Mouse (Mus musculus) heart, embryonic 16.5 days (tissue): ENCODE measurements at regions not wholly inside any gene's neighbourhood (a gene's known extent, or its start where the extent isn't known, plus 50 kb on each side); places are given as distances from the start of the nearest gene placed in this dataset.
A peak's percentile ranks its signal among the peaks of the same experiment; 100 is the strongest.

ENCODE experiments used
- ATAC-seq: fragments of 200-750 bp; cut with Nextera tagmentation; replicated peaks from 2 replicates; pipeline ENCODE4 v1.8.0; 2017; ENCODE audit warnings: moderate number of reproducible peaks; ENCODE audit not compliant: insufficient read depth, low FRiP score; ENCODE audit errors: extremely low read depth
- H3K27ac ChIP-seq: fragments of 300-500 bp; sonication (generic); 2 replicates; pipeline ENCODE4 v1.5.1; 2014; ENCODE audit warnings: mild to moderate bottlenecking, low read length, control low read depth, moderate library complexity
- H3K27me3 ChIP-seq: fragments of 300-500 bp; sonication (generic); 2 replicates; pipeline ENCODE4 v1.6.1; 2014; ENCODE audit warnings: low read length, mixed read lengths; ENCODE audit not compliant: control insufficient read depth, insufficient read depth
- H3K36me3 ChIP-seq: fragments of 300-500 bp; sonication (generic); 2 replicates; pipeline ENCODE4 v1.6.1; 2014; ENCODE audit not compliant: control insufficient read depth, insufficient read depth
- H3K4me1 ChIP-seq: fragments of 300-500 bp; sonication (generic); 2 replicates; pipeline ENCODE4 v1.6.1; 2014; ENCODE audit warnings: low read length, mixed read lengths; ENCODE audit not compliant: control insufficient read depth, insufficient read depth
- H3K4me2 ChIP-seq: fragments of 300-500 bp; sonication (generic); 2 replicates; pipeline ENCODE4 v1.6.1; 2014; ENCODE audit warnings: low read depth, mild to moderate bottlenecking, control low read depth, low read length
- H3K4me3 ChIP-seq: fragments of 300-500 bp; sonication (generic); 2 replicates; pipeline ENCODE4 v1.5.1; 2014; ENCODE audit warnings: mild to moderate bottlenecking, control low read depth, low read length
- H3K9ac ChIP-seq: fragments of 300-500 bp; sonication (generic); 2 replicates; pipeline ENCODE4 v1.6.1; 2014; ENCODE audit warnings: low read length, control low read depth
- H3K9me3 ChIP-seq: fragments of 300-500 bp; sonication (generic); replicated peaks from 2 replicates; pipeline ENCODE4 v1.6.1; 2016; ENCODE audit warnings: low read length; ENCODE audit not compliant: control insufficient read depth
- WGBS: fragments of 180-500 bp; shearing (Covaris S2); extraction: QIAGEN DNeasy Blood & Tissue Kit; methylation state at CpG from one replicate; pipeline ENCODE4 v1.1.7; 2014; 5-methylcytosine and 5-hydroxymethylcytosine counted together

DNA sequence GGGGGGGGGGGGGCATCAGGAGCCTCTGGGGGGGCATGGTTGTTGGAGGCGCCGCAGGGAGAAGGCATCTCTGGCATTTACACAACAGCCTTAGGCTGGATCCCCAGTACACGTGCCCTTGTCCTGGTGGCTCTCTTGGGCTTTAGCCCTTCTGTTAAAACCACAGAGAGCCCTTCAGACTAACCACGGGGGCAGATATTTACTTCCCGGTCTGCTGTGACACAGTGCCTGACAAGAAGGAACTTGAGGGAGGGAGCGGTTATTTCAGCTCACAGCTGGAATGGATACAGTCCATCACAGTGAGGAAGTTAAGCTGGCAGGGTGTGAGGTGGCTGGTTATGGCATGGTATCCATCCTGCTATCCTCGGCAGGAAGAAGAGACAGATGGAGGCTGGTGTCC is 71.0 kb upstream of the Gm11733 start:
- no peak overlapping the region for H3K9ac ChIP-seq
- no peak for ATAC-seq
- H3K4me2 ChIP-seq = no peak overlapping the region
- H3K9me3 ChIP-seq = peaks cover 6% of the 10 kb centered on the region; the same call in 1 of the 2 replicates
- WGBS = 19% methylated on average over 7 of the region's 7 CpGs
- H3K27me3 ChIP-seq = peaks cover 58% of the 10 kb centered on the region
- no peak overlapping the region for H3K27ac ChIP-seq
- no peak overlapping the region for H3K4me3 ChIP-seq
- no peaks in the 10 kb centered on the region for H3K36me3 ChIP-seq
- H3K4me1 ChIP-seq = peaks cover 10% of the 10 kb centered on the region

DNA sequence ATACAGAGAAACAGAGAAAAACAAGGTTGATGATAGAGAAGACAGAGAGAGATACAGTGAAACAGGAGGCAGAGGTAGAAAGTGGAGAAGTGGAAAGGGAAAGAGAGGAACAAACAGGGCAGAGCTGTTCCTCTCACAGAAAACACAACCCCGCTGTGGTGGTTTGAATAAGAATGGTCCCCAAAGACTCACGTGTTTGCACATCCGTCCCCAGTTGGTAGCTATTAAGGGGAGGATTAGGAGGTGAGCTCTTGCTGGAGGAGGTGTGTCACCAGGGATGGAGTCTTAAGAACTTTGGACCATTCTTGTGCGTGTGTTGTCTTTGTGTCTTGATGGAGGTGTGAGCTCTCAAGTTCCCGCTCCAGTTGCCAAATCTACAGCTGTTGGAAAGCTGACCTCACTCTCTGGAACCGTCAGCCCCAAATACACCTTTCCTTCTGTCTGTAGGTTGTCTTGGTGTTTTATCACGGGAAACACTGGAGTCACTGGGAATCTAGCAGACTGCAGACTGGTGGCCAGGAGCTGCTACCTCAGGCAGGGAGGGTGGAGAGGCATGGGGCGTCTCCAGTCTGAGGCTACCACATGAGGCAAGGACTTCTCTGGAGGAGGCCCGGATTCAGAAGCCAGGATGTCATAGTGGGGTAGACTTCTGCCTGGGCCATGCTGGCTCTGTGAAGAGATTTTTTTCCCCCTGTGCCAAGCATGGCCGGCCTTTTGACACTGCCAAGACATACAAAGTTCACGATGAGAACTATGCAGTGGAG is 70.0 kb upstream of the Gm11733 start:
- H3K4me1 ChIP-seq = peaks cover 13% of the 10 kb centered on the region
- 18% methylated on average over 11 of the region's 11 CpGs for WGBS
- no peak overlapping the region for H3K9ac ChIP-seq
- peak overlapping the region; percentile 69 for H3K4me2 ChIP-seq
- H3K9me3 ChIP-seq = peaks cover 6% of the 10 kb centered on the region; the same call in 1 of the 2 replicates
- H3K36me3 ChIP-seq = no peaks in the 10 kb centered on the region
- H3K4me3 ChIP-seq = no peak overlapping the region; the same call in 1 of the 2 replicates
- ATAC-seq = no peak
- no peak overlapping the region for H3K27ac ChIP-seq
- peaks cover 49% of the 10 kb centered on the region for H3K27me3 ChIP-seq

DNA sequence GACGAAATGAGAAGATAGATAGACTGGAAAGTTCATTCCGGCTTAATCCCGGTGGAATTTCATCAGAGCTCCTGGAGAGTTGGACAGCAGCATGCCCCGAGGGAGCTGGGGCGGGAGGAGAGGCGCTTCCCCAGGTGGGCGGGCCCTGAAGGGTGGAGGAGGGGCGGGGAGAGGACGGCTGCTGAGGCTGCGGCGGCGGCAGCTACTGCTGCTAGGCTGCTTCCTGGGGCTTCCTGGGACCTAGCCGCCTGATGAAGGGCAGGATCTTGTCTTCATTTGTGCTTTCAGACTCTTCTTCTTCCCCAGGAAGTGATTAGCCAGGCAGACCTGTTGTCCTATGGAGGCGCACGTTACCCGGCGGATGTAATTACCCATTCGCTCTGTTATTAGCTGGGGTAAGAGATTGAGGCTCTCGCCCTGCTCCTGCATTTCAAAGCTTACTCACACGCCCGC is 69.3 kb upstream of the Gm11733 start:
- peak; percentile 70 for ATAC-seq
- no peaks in the 10 kb centered on the region for H3K36me3 ChIP-seq
- peak overlapping the region; percentile 46; the same call in 1 of the 2 replicates for H3K9ac ChIP-seq
- H3K4me3 ChIP-seq = peak overlapping the region; percentile 49
- peaks cover 15% of the 10 kb centered on the region for H3K4me1 ChIP-seq
- H3K27ac ChIP-seq = no peak overlapping the region
- H3K27me3 ChIP-seq = peaks cover 46% of the 10 kb centered on the region
- peak overlapping the region; percentile 69 for H3K4me2 ChIP-seq
- 1% methylated on average over 21 of the region's 21 CpGs for WGBS
- peaks cover 6% of the 10 kb centered on the region; the same call in 1 of the 2 replicates for H3K9me3 ChIP-seq

- Histone ChIP-seq H3K27me3 (peaks cover 46% of the 10 kb centered on the region), H3K9ac (no peak overlapping the region), H3K4me3 (peak overlapping the region; percentile 49; the same call in 1 of the 2 replicates), H3K9me3 (peaks cover 6% of the 10 kb centered on the region; the same call in 1 of the 2 replicates), H3K36me3 (no peaks in the 10 kb centered on the region), H3K27ac (no peak overlapping the region), H3K4me2 (peak overlapping the region; percentile 69), H3K4me1 (peaks cover 15% of the 10 kb centered on the region)
- no peak for ATAC-seq
- WGBS = 3% methylated on average over 14 of the region's 14 CpGs
Observed at GRCm38 (mm10) chr11:117415466-117415865, 68.7 kb upstream of the Gm11733 start.

DNA sequence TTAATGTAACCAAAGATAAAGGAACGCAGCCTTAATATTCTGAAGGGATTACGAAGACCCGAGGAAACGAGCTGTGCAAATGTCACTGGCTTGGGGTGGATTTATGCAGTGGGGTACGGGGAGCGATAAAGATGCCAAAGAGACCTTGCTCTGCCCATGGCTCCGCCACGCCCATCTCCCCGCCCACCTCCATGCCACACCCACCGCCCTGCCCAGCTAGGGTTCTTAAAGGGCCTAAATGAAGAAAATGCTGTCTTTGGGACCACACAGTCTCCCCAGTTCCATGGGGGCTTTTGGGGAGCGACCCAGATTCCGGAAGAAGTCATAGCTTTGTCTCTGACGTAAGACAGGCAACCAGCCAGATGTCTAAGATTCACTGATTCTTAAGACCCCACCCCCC is 68.2 kb upstream of the Gm11733 start:
- Histone ChIP-seq H3K9me3 (peaks cover 2% of the 10 kb centered on the region; the same call in 1 of the 2 replicates), H3K9ac (no peak overlapping the region), H3K27me3 (peaks cover 42% of the 10 kb centered on the region), H3K36me3 (no peaks in the 10 kb centered on the region), H3K27ac (no peak overlapping the region), H3K4me2 (no peak overlapping the region), H3K4me1 (peaks cover 15% of the 10 kb centered on the region), H3K4me3 (no peak overlapping the region)
- WGBS = 7% methylated on average over 13 of the region's 13 CpGs
- ATAC-seq = no peak

DNA sequence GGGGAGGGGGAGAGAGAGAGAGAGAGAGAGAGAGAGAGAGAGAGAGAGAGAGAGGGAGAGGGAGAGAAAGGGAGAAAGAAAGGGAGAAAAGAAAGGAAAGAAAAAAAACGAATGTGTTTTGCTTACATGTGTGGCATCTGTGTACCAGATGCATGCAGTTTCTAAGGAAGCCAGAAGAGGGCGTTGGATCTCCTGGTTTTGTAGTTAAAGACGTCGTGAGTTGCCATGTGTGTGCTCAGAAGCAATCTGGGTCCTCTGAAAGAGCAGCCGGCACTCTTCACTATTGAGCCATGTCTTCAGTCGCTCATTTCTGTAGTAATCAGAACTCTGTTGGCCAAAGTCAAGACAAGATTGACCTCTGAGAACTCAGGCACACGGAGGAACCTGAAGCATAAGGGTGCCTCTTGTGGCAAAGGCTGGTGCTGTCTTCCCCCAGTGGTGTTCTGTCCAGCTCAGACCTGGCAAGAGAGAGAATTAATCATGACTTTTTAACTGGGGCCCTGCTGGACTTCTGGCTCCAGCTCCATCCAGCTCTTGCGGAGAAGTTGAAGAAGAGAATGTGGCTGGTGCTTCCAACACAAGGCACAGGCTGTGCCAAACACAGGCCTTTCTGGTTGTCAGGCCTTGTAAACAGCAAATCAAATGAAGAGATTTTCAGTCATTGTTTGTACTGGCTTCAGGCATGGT is 67.0 kb upstream of the Gm11733 start:
- no peak overlapping the region for H3K27ac ChIP-seq
- H3K9ac ChIP-seq = no peak overlapping the region
- H3K36me3 ChIP-seq = no peaks in the 10 kb centered on the region
- H3K27me3 ChIP-seq = peaks cover 41% of the 10 kb centered on the region
- H3K4me2 ChIP-seq = no peak overlapping the region
- ATAC-seq = no peak
- no peak overlapping the region for H3K4me3 ChIP-seq
- 57% methylated on average over 8 of the region's 8 CpGs for WGBS
- H3K4me1 ChIP-seq = peaks cover 21% of the 10 kb centered on the region
- no peaks in the 10 kb centered on the region; the same call in 1 of the 2 replicates for H3K9me3 ChIP-seq

DNA sequence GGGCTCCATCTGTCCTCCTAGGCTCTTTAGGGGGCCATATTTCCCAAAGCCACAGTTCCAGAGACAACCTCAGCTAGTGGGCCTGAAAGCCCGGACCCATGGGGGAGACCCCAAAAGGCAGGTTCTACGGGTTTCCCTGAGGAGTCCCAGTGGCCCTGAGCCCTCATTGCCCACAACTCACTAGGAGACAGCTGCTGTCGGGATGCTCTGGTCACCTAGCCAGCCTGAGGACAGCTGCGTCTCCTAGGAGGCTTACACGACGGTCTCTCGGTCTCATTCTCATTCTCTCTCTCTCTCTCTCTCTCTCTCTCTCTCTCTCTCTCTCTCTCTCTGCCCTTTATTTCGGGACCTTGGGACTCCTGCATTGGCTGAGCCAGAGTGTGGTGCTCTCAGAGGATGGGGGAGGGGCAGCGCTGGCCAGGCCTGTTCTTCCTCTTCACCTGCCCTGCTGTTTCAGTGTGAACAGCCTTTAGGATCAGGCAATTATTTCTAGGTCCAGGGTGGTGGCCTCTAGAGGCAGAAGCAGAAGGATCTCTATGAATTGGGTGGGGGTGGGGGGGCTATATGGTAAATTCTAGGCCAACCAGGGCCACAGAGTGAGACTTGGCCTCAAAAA is 66.1 kb upstream of the Gm11733 start:
- peaks cover 5% of the 10 kb centered on the region; the same call in 1 of the 2 replicates for H3K9me3 ChIP-seq
- H3K4me3 ChIP-seq = no peak overlapping the region
- no peak for ATAC-seq
- 73% methylated on average over 9 of the region's 9 CpGs for WGBS
- no peak overlapping the region for H3K27ac ChIP-seq
- H3K4me2 ChIP-seq = no peak overlapping the region
- peaks cover 21% of the 10 kb centered on the region for H3K4me1 ChIP-seq
- no peak overlapping the region for H3K9ac ChIP-seq
- no peaks in the 10 kb centered on the region for H3K36me3 ChIP-seq
- H3K27me3 ChIP-seq = peaks cover 32% of the 10 kb centered on the region

- no peak for ATAC-seq
Observed at GRCm38 (mm10) chr11:117418939-117419338, 65.2 kb upstream of the Gm11733 start.

More at GRCm38 (mm10) chr11:117418939-117419338, 65.2 kb upstream of the Gm11733 start:
- H3K4me1 ChIP-seq = peaks cover 21% of the 10 kb centered on the region
- H3K4me2 ChIP-seq = no peak overlapping the region
- H3K9ac ChIP-seq = no peak overlapping the region
- peaks cover 5% of the 10 kb centered on the region; the same call in 1 of the 2 replicates for H3K9me3 ChIP-seq
- H3K27me3 ChIP-seq = peaks cover 26% of the 10 kb centered on the region
- no peak overlapping the region for H3K4me3 ChIP-seq
- WGBS = 39% methylated on average over 3 of the region's 3 CpGs
- no peaks in the 10 kb centered on the region for H3K36me3 ChIP-seq
- no peak overlapping the region for H3K27ac ChIP-seq
